Mouse (Mus musculus) ES-Bruce4 (cell line): ENCODE results near the gene Kcna5. TPM values are rescaled to one million over a fixed set of nuclear protein-coding genes. Genes with fewer than 3 reads are reported as not detected.

ENCODE experiments used
- H3K27ac ChIP-seq: 2 replicates; pipeline ENCODE4 v1.5.1; 2012; ENCODE audit warnings: low read length, inconsistent platforms; ENCODE audit not compliant: insufficient read depth
- H3K27me3 ChIP-seq: 2 replicates; pipeline ENCODE4 v1.6.1; 2012; ENCODE audit warnings: mild to moderate bottlenecking, low read length, inconsistent platforms; ENCODE audit not compliant: control insufficient read depth, poor library complexity, insufficient read depth, severe bottlenecking
- H3K36me3 ChIP-seq: 2 replicates; pipeline ENCODE4 v1.6.1; 2012; ENCODE audit warnings: inconsistent platforms, mild to moderate bottlenecking, low read length, moderate library complexity; ENCODE audit not compliant: control insufficient read depth, poor library complexity, insufficient read depth, severe bottlenecking
- H3K4me1 ChIP-seq: one replicate; pipeline ENCODE4 v1.8.1; 2011; ENCODE audit warnings: low read length; ENCODE audit not compliant: control insufficient read depth, insufficient read depth
- H3K4me3 ChIP-seq: 2 replicates; pipeline ENCODE4 v1.5.1; 2011; ENCODE audit warnings: low read depth, mild to moderate bottlenecking, low read length
- H3K9ac ChIP-seq: 2 replicates; pipeline ENCODE4 v1.6.1; 2012; ENCODE audit warnings: low read depth, mild to moderate bottlenecking, inconsistent platforms; ENCODE audit not compliant: poor library complexity, severe bottlenecking
- H3K9me3 ChIP-seq: replicated peaks from 2 replicates; pipeline ENCODE4 v1.6.1; 2012; ENCODE audit warnings: mild to moderate bottlenecking, low read length, inconsistent platforms; ENCODE audit not compliant: control insufficient read depth, poor library complexity, insufficient read depth, severe bottlenecking
- CTCF ChIP-seq: IDR thresholded peaks from one replicate; pipeline ENCODE4 v1.8.1; 2011; ENCODE audit warnings: low read depth, low read length
- EP300 ChIP-seq: IDR thresholded peaks from 2 replicates; pipeline ENCODE4 v1.6.1; 2011; ENCODE audit warnings: low read depth, low read length; ENCODE audit not compliant: insufficient read depth
- POLR2A ChIP-seq: IDR thresholded peaks from one replicate; pipeline ENCODE4 v1.8.1; 2011; ENCODE audit warnings: low read length; ENCODE audit not compliant: insufficient read depth
- polyA plus RNA-seq: library from polyadenylated mRNA; stranded (reverse); fragments of >200 nt; gene quantifications from 2 replicates; pipeline ENCODE4 v1.2.4, GENCODE M21; 2011; ENCODE audit warnings: low read depth; ENCODE audit not compliant: missing spikeins, insufficient read depth, insufficient read length

The Kcna5 gene
- polyA plus RNA-seq, 1 experiment, result not detected

GRCm38 (mm10) chr6:126551862-126552395 lies 16.7 kb upstream of the Kcna5 start:
- no peaks in the 10 kb centered on the region for H3K4me1 ChIP-seq
- H3K27ac ChIP-seq, result no peak overlapping the region
- H3K4me3 ChIP-seq, result no peak overlapping the region
- TF ChIP-seq EP300 (no peak), CTCF (peak; percentile 92), POLR2A (no peak)
- H3K9me3 ChIP-seq, result no peaks in the 10 kb centered on the region
- no peak overlapping the region for H3K9ac ChIP-seq
- H3K27me3 ChIP-seq, result peaks cover 1% of the 10 kb centered on the region; the same call in 1 of the 2 replicates
- no peaks in the 10 kb centered on the region for H3K36me3 ChIP-seq

DNA sequence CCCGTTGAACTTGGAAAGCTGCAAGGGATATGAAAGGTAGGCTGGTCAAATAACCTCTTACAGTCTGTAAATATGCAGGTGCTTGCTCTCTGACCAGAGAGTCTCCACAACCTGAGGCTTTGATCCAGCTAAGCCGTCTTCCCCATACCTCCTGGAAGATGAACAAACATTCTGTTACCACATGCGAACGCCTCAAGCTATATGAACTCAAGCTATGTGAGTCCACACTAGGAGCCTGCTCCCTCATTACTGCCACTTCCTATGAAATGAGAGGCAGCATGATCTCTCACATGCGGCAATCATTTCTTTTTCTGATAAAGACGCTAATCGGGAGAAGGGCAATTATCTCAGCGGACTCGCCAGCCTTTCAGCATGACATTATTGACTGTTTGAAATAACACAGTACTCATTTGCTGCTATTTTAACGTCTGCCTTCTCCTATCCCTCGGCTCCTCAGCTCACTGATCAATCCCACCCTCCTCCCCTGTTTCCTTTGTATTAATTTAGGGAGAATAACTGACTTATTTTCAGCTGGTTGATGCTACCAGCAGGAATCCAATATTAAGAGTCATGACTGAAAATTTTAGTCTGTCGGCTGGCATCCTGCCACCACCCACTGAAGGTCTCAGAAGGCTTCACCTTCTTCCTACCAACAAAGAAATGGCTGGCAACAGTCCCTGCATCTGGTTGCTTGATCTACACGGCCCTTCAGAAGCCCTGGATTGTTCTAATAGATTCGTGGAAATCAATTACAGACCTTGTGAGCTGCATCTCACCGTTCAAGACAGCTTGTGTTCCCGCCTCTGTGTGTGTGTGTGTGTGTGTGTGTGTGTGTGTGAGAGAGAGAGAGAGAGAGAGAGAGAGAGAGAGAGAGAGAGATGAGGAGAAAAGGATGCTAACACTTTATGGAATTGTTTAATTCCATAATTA lies 9.2 kb upstream of the Kcna5 start:
- no peaks in the 10 kb centered on the region for H3K36me3 ChIP-seq
- TF ChIP-seq EP300, result no peak
- H3K27me3 ChIP-seq, result no peaks in the 10 kb centered on the region; the same call in 1 of the 2 replicates
- no peaks in the 10 kb centered on the region for H3K9me3 ChIP-seq
- H3K27ac ChIP-seq, result no peak overlapping the region
- no peak overlapping the region for H3K4me3 ChIP-seq
- H3K9ac ChIP-seq, result no peak overlapping the region
- no peaks in the 10 kb centered on the region for H3K4me1 ChIP-seq

- Histone ChIP-seq H3K27me3 (no peaks in the 10 kb centered on the region; the same call in 1 of the 2 replicates), H3K9ac (no peak overlapping the region), H3K4me3 (no peak overlapping the region), H3K27ac (no peak overlapping the region), H3K36me3 (no peaks in the 10 kb centered on the region), H3K9me3 (no peaks in the 10 kb centered on the region), H3K4me1 (no peaks in the 10 kb centered on the region)
- no peak for TF ChIP-seq EP300
- TF ChIP-seq POLR2A, result no peak
- TF ChIP-seq CTCF, result no peak
Measured at GRCm38 (mm10) chr6:126542724-126543123, 7.5 kb upstream of the Kcna5 start.

DNA sequence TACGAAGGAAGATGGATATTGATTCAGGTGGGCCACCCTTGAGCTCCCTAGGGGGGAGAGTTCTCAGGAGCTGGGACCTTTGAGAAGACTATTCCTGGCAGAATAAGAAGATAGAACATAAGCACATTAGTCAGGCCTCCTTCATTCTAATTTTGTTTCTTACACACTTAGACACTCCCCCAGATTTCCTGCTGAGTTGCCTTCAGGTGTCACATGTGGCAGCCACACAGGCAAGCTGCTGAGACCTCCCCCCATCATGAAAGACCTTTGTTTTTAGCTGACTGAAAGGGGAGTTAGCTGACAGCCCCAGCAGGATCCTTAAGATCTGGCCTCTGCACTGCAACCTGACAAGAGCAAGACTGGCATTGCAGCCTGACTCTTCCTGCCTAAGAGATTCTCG lies 2.3 kb upstream of the Kcna5 start:
- no peak overlapping the region for H3K9ac ChIP-seq
- H3K27ac ChIP-seq, result no peak overlapping the region
- no peaks in the 10 kb centered on the region for H3K36me3 ChIP-seq
- TF ChIP-seq EP300 (no peak), POLR2A (no peak), CTCF (no peak)
- no peak overlapping the region for H3K4me3 ChIP-seq
- H3K4me1 ChIP-seq, result no peaks in the 10 kb centered on the region
- H3K27me3 ChIP-seq, result no peaks in the 10 kb centered on the region
- H3K9me3 ChIP-seq, result no peaks in the 10 kb centered on the region; the same call in 1 of the 2 replicates

DNA sequence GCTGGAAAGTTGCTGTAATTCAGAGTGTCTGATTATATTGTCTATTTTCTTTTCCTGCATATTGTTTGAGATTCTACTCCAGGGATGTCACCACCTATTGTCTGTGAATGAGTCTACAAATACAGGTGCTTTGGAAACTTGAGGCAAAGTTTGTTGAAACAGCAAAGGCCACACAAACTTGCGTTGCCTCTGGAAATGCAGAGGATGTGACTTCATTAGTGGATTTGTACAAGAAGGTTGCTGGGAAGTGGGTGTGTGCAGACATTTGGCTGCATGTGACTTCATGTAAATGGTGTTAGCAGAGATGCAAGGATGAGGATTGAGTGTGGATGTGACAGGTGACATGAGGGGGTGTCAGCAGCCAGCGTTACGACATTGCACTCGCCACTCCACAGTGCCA lies 1.7 kb upstream of the Kcna5 start:
- Histone ChIP-seq H3K27me3 (no peaks in the 10 kb centered on the region), H3K9me3 (no peaks in the 10 kb centered on the region; the same call in 1 of the 2 replicates), H3K27ac (no peak overlapping the region), H3K4me1 (no peaks in the 10 kb centered on the region), H3K36me3 (no peaks in the 10 kb centered on the region), H3K4me3 (no peak overlapping the region), H3K9ac (no peak overlapping the region)
- no peak for TF ChIP-seq POLR2A
- no peak for TF ChIP-seq EP300
- no peak for TF ChIP-seq CTCF

GRCm38 (mm10) chr6:126535911-126536270 lies 679 bp upstream of the Kcna5 start:
- TF ChIP-seq EP300 (no peak), CTCF (no peak), POLR2A (no peak)
- H3K27me3 ChIP-seq, result no peaks in the 10 kb centered on the region
- no peak overlapping the region for H3K9ac ChIP-seq
- no peaks in the 10 kb centered on the region for H3K36me3 ChIP-seq
- H3K4me3 ChIP-seq, result no peak overlapping the region
- H3K9me3 ChIP-seq, result no peaks in the 10 kb centered on the region; the same call in 1 of the 2 replicates
- H3K4me1 ChIP-seq, result no peaks in the 10 kb centered on the region
- H3K27ac ChIP-seq, result no peak overlapping the region
